Mouse (Mus musculus) spleen, postnatal 10 days (tissue): ENCODE results near the gene Praf2.

Experiments used
- DNase-seq, 2 experiments: peaks; one replicate each; pipeline ENCODE4 v3.0.0; 2021 to 2022; ENCODE audit warnings: low spot score in 2 of 2

The Praf2 gene

GRCm38 (mm10) chrX:7739336-7740081 is 11.3 kb downstream of the Praf2 start:
- DNase-seq, result no peak

GRCm38 (mm10) chrX:7740082-7740819 is 12.0 kb downstream of the Praf2 start:
- DNase-seq, result no peak

- no peak for DNase-seq
Measured at GRCm38 (mm10) chrX:7741103-7741502, 12.9 kb downstream of the Praf2 start.

GRCm38 (mm10) chrX:7743470-7743869 is 15.2 kb downstream of the Praf2 start:
- no peak for DNase-seq

- no peak for DNase-seq
Measured at GRCm38 (mm10) chrX:7744940-7745339, 16.7 kb downstream of the Praf2 start.

- no peak for DNase-seq
Measured at GRCm38 (mm10) chrX:7745429-7745828, 17.2 kb downstream of the Praf2 start.

GRCm38 (mm10) chrX:7750432-7751116 is 22.3 kb downstream of the Praf2 start, which contains the start of gene Ccdc120:
TSS of gene Ccdc120 (minus strand) at chrX:7750905.
- DNase-seq, result peak in 1 of 2 experiments; percentile 27

GRCm38 (mm10) chrX:7753627-7754026 is 25.4 kb downstream of the Praf2 start:
- peak in 1 of 2 experiments; percentile 42 for DNase-seq

- DNase-seq, result peak; percentile 71 to 92
Measured at GRCm38 (mm10) chrX:7762137-7762920, 34.1 kb downstream of the Praf2 start, which contains the start of gene Tfe3. TSS of gene Tfe3 (plus strand) at chrX:7762560.

GRCm38 (mm10) chrX:7762921-7763197 is 34.6 kb downstream of the Praf2 start:
- no peak for DNase-seq

GRCm38 (mm10) chrX:7763631-7764393 is 35.6 kb downstream of the Praf2 start:
- no peak for DNase-seq

GRCm38 (mm10) chrX:7764657-7765280 is 36.5 kb downstream of the Praf2 start:
- DNase-seq, result no peak

GRCm38 (mm10) chrX:7765281-7765670 is 37.0 kb downstream of the Praf2 start:
- no peak for DNase-seq

- DNase-seq, result peak in 1 of 2 experiments; percentile 31
Measured at GRCm38 (mm10) chrX:7765764-7766163, 37.5 kb downstream of the Praf2 start.

- DNase-seq, result no peak
Measured at GRCm38 (mm10) chrX:7769302-7770017, 41.2 kb downstream of the Praf2 start.

GRCm38 (mm10) chrX:7772766-7773165 is 44.5 kb downstream of the Praf2 start:
- peak in 1 of 2 experiments; percentile 51 for DNase-seq

GRCm38 (mm10) chrX:7775501-7776205 is 47.4 kb downstream of the Praf2 start:
- DNase-seq, result no peak

- peak in 1 of 2 experiments; percentile 75 for DNase-seq
Measured at GRCm38 (mm10) chrX:7776329-7777082, 48.3 kb downstream of the Praf2 start.
